Mouse (Mus musculus) embryonic facial prominence, embryonic 13.5 days (tissue): ENCODE data around the gene Mrpl47. TPM values are rescaled to one million over a fixed set of nuclear protein-coding genes. Genes with fewer than 3 reads are reported as not detected.
"Not testable (repeated sequence)": the region's sequence is repeated elsewhere in the genome, so short reads cannot be mapped to it uniquely, and the experiment has no call there.

ENCODE experiments used
- ATAC-seq: fragments of 200-750 bp; cut with Nextera tagmentation; 2 replicates; pipeline ENCODE4 v1.8.0; 2017; ENCODE audit warnings: low read depth; ENCODE audit not compliant: insufficient number of reproducible peaks, insufficient read depth, low FRiP score, low TSS enrichment
- H3K27ac ChIP-seq: fragments of 300-500 bp; sonication (generic); 2 replicates; pipeline ENCODE4 v1.5.1; 2015; ENCODE audit warnings: moderate library complexity, mild to moderate bottlenecking, inconsistent platforms
- H3K27me3 ChIP-seq: fragments of 300-500 bp; sonication (generic); 2 replicates; pipeline ENCODE4 v1.6.1; 2015; ENCODE audit warnings: mild to moderate bottlenecking, inconsistent platforms
- H3K36me3 ChIP-seq: fragments of 300-500 bp; sonication (generic); 2 replicates; pipeline ENCODE4 v1.6.1; 2015; ENCODE audit warnings: mild to moderate bottlenecking, inconsistent platforms
- H3K4me1 ChIP-seq: fragments of 300-500 bp; sonication (generic); 2 replicates; pipeline ENCODE4 v1.6.1; 2015; ENCODE audit warnings: inconsistent platforms
- H3K4me2 ChIP-seq: fragments of 300-500 bp; sonication (generic); 2 replicates; pipeline ENCODE4 v1.6.1; 2015; ENCODE audit warnings: moderate library complexity, mild to moderate bottlenecking, inconsistent platforms
- H3K4me3 ChIP-seq: fragments of 300-500 bp; sonication (generic); 2 replicates; pipeline ENCODE4 v1.5.1; 2015; ENCODE audit warnings: mild to moderate bottlenecking, inconsistent platforms
- H3K9ac ChIP-seq: fragments of 300-500 bp; sonication (generic); 2 replicates; pipeline ENCODE4 v1.6.1; 2015; ENCODE audit warnings: mild to moderate bottlenecking, inconsistent platforms
- H3K9me3 ChIP-seq: fragments of 300-500 bp; sonication (generic); 2 replicates; pipeline ENCODE4 v1.6.1; 2016; ENCODE audit warnings: inconsistent platforms
- WGBS: fragments of 180-500 bp; shearing (Covaris S2); methylation state at CpG from one replicate; pipeline ENCODE4 v1.1.7; 2015; ENCODE audit warnings: mixed read lengths; 5-methylcytosine and 5-hydroxymethylcytosine counted together
- polyA plus RNA-seq: library from polyadenylated mRNA; unstranded; fragments of >200 nt; fragmentation: Nextera tagmentation; extraction: Ambion mirVana; gene quantifications from 2 replicates; pipeline ENCODE4 v1.2.1, GENCODE M21; 2015

Gene Mrpl47
- polyA plus RNA-seq, 1 experiment from 2014 or later: 35.8 TPM

DNA sequence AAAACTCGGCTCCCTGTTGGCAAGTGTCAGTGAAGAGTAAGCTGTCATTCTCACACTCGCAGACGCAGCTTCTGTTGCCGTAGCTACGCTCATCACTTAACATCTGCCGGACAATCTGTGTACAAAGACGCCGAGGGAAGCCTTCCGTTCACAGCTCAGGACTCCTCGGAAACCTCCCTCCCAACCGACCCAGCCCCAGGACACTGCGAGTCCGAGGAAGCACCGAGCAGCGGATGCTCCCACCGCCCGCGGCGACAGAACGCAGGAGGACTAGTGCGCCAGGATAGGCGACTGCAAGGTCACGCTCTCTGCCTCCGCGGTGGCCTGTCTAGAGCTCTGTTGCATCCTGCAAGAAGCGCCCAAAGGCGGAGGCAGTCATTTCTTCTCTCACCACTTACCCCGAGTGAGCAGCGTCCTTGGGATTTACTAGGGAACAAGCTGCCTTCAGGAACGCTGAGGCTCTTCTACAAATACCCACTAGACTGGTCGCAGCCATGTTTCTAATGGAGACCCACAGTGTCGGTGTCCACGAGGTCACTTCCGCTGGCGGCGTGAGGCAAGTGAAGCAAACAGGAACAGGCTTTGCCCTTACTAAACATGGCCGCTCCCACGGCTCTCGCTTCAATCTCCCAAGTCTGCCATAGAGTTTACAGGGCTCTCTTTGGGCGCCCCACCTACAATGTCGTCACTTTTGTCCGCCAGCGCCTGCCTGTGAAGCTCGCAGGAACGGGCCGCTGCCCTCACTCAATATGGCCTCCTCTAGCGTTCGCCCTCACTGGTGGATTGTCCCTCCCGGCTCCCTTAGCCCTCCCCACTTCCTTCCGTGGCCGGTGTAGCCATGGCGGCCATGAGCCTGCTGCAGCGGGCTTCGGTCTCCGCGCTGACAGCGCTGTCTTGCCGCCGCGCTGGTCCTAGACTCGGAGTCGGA is 897 bp downstream of the Mrpl47 start, which contains the start of gene Ndufb5:
Gene Ndufb5, plus strand, starts transcription at position 747 of the 928 bp plus-strand sequence.
- Histone ChIP-seq H3K36me3 (peaks cover 25% of the 10 kb centered on the region), H3K4me3 (peak within 1 kb of the TSS; percentile 96), H3K9ac (peak within 1 kb of the TSS; percentile 90), H3K4me1 (peaks cover 15% of the 10 kb centered on the region), H3K9me3 (no peaks in the 10 kb centered on the region), H3K27me3 (no peaks in the 10 kb centered on the region), H3K27ac (peak within 1 kb of the TSS; percentile 78), H3K4me2 (peak within 1 kb of the TSS; percentile 80)
- under 1% methylated on average over 62 of the region's 62 CpGs for WGBS
- peak; percentile 96 for ATAC-seq

DNA sequence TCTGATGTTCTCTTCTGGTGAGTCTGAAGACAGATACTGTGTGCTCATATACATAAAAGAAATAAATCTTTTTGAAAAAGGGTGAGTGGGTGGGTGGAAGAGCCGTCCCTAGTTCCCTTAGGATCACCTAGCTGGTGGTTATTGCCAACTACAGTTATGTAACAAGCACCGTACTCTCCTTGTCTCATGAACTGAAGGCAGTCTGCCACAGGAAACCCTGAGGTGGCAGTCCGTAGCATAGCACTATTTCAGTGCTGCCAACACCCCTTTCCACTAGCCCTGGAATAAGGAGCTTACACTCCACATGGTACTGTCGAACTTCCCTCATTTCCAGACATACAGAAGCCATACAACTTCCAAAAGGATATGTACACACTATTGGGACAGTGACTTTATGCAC is 9.5 kb downstream of the Mrpl47 start:
- no peak overlapping the region for H3K4me2 ChIP-seq
- 87% methylated on average over 4 of the region's 4 CpGs for WGBS
- no peak overlapping the region for H3K27ac ChIP-seq
- H3K36me3 ChIP-seq: peaks cover 90% of the 10 kb centered on the region
- no peaks in the 10 kb centered on the region for H3K27me3 ChIP-seq
- H3K9me3 ChIP-seq: no peaks in the 10 kb centered on the region
- H3K4me3 ChIP-seq: no peak overlapping the region
- no peaks in the 10 kb centered on the region for H3K4me1 ChIP-seq
- ATAC-seq: no peak
- H3K9ac ChIP-seq: no peak overlapping the region

DNA sequence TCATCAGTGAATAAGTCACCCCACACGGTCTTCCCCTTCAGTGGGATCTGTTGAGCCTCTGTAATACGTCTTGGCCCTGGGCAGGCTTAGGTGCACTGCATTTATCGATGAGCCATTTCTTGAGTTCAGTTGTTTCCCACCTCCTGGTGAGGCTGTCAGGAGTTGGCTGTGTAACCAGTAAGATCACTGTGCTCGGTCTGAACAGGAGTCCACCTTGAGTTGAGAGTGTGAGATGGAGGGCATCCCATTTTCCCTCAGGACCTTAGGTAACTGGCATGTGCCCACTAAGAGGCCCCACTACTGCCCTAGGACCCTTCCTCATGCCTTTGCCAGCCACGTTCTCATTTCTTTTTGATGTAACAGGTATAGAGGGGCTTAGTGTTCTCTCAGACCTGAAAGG is 11.5 kb downstream of the Mrpl47 start:
- no peak for ATAC-seq
- H3K9me3 ChIP-seq: no peaks in the 10 kb centered on the region
- WGBS: 84% methylated on average over 5 of the region's 5 CpGs
- peaks cover 92% of the 10 kb centered on the region for H3K36me3 ChIP-seq
- no peaks in the 10 kb centered on the region for H3K4me1 ChIP-seq
- H3K9ac ChIP-seq: no peak overlapping the region
- H3K27ac ChIP-seq: no peak overlapping the region
- H3K4me3 ChIP-seq: no peak overlapping the region
- H3K4me2 ChIP-seq: no peak overlapping the region
- no peaks in the 10 kb centered on the region for H3K27me3 ChIP-seq

DNA sequence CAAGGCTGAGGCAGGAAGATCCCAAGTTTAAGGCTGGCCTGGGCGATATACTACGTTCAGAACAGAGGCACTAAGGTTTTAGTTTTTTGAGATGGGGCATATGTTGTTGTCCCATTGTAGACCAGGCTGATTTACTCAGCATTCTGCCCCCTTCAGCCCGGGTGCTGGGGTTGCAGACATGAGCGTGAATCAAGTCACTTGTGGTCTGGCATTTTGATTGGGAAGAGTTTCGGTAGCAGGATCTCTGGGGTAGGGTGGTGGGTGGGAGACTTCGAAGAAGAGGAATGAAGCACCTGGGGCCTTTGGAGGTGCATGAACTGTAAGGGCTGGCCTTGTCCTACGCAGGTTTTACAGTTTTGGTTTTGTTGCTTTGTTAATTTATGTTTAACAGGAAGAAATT is 13.2 kb downstream of the Mrpl47 start:
- WGBS: 93% methylated on average over 7 of the region's 7 CpGs
- no peak for ATAC-seq
- H3K4me2 ChIP-seq: no peak overlapping the region
- H3K4me1 ChIP-seq: no peaks in the 10 kb centered on the region
- no peak overlapping the region for H3K4me3 ChIP-seq
- H3K27me3 ChIP-seq: no peaks in the 10 kb centered on the region
- no peak overlapping the region for H3K9ac ChIP-seq
- no peak overlapping the region for H3K27ac ChIP-seq
- H3K9me3 ChIP-seq: no peaks in the 10 kb centered on the region
- H3K36me3 ChIP-seq: peaks cover 92% of the 10 kb centered on the region

DNA sequence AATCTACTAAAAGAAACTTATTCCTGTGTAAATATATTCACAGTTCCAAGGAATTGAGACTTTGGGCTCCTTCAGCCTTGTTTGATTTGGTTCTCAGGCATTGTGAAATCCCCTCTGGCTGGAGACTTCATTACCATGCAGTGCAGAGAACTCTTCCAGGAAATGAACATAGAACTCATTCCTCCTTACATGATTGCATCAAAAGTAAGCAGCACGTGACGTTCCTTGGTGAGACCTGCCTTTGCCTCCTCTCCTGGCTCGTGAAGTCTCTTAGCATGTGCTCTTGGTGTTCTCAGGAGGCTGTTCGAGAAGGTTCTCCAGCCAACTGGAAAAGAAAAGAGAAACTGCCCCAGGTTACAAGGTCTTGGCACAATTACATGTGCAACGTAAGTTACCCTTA is 19.1 kb downstream of the Mrpl47 start:
- Histone ChIP-seq H3K4me2 (no peak overlapping the region), H3K36me3 (peaks cover 95% of the 10 kb centered on the region), H3K9ac (no peak overlapping the region), H3K9me3 (no peaks in the 10 kb centered on the region), H3K4me3 (no peak overlapping the region), H3K4me1 (no peaks in the 10 kb centered on the region), H3K27ac (no peak overlapping the region), H3K27me3 (no peaks in the 10 kb centered on the region)
- no peak for ATAC-seq
- 94% methylated on average over 5 of the region's 5 CpGs for WGBS

DNA sequence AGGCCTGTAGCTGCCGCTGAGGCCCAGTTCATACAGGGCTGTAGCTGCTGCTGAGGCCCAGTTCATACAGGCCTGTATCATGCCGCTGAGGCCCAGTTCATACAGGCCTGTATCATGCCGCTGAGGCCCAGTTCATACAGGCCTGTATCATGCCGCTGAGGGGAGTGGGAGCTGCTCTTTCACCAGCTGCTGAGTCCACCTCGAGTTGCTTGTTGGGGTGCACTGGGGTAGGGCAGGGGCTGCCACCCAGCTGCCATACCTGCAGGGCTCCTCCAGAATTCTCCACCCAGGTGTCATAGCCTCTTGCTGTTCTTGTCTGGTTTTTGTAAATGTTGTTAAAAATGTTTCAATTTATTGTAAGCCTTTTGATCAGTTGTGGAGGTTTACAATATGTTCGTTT is 20.0 kb downstream of the Mrpl47 start:
- H3K27me3 ChIP-seq, H3K9me3 ChIP-seq, ATAC-seq, H3K4me3 ChIP-seq, H3K4me2 ChIP-seq, H3K9ac ChIP-seq, H3K27ac ChIP-seq, H3K4me1 ChIP-seq: not testable (repeated sequence)
- WGBS: 88% methylated on average over 6 of the region's 6 CpGs
- H3K36me3 ChIP-seq: peaks cover 95% of the 10 kb centered on the region

DNA sequence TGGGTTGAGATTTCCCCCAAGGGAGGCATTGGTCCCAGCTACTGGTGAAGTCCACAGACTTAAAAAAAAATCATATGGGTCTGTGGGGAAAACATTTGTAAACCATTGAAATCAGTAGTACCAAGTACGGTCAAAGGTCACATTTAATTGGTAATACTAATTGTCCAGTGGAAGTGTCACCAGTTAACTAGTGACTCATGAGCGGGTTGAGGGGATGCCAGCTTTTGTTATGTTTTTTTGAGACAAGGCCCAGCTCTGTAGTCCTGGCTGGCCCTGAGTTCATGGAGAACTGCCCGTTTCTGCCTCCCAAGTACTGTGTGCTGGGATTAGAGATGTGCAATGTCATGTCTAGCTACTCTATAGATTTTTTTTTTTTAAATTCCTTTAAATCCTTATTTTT is 23.7 kb downstream of the Mrpl47 start:
- Histone ChIP-seq H3K9ac (no peak overlapping the region), H3K9me3 (no peaks in the 10 kb centered on the region), H3K4me1 (peaks cover 6% of the 10 kb centered on the region; the same call in 1 of the 2 replicates), H3K27me3 (no peaks in the 10 kb centered on the region), H3K4me2 (no peak overlapping the region), H3K27ac (no peak overlapping the region), H3K4me3 (no peak overlapping the region), H3K36me3 (peaks cover 69% of the 10 kb centered on the region)
- WGBS: 87% methylated on average over 3 of the region's 3 CpGs
- no peak for ATAC-seq

DNA sequence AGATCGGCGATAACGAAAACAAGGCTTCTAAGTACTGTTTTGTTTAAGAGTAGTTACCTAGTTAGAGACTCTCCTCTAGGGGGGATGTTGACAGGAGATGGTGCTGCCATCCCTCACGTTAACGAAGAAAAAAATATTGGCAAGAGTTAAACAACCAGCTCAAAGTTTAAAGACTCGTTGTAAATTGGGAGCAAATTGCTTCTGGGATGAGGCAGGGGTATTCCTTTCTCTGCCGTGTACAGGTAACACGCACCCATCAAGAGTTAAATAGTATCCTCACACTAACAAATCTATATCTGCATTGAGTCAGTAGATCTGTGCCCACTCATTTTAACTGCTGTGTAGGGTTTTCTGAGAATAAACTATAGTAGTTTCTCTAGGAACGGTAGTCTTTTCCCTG is 28.0 kb downstream of the Mrpl47 start:
- H3K4me2 ChIP-seq: peak overlapping the region; percentile 77
- 6% methylated on average over 9 of the region's 9 CpGs for WGBS
- H3K27ac ChIP-seq: peak overlapping the region; percentile 91
- no peaks in the 10 kb centered on the region for H3K27me3 ChIP-seq
- peak overlapping the region; percentile 97 for H3K9ac ChIP-seq
- H3K9me3 ChIP-seq: no peaks in the 10 kb centered on the region
- H3K36me3 ChIP-seq: peaks cover 28% of the 10 kb centered on the region
- ATAC-seq: no peak
- H3K4me1 ChIP-seq: peaks cover 6% of the 10 kb centered on the region; the same call in 1 of the 2 replicates
- H3K4me3 ChIP-seq: peak overlapping the region; percentile 92

DNA sequence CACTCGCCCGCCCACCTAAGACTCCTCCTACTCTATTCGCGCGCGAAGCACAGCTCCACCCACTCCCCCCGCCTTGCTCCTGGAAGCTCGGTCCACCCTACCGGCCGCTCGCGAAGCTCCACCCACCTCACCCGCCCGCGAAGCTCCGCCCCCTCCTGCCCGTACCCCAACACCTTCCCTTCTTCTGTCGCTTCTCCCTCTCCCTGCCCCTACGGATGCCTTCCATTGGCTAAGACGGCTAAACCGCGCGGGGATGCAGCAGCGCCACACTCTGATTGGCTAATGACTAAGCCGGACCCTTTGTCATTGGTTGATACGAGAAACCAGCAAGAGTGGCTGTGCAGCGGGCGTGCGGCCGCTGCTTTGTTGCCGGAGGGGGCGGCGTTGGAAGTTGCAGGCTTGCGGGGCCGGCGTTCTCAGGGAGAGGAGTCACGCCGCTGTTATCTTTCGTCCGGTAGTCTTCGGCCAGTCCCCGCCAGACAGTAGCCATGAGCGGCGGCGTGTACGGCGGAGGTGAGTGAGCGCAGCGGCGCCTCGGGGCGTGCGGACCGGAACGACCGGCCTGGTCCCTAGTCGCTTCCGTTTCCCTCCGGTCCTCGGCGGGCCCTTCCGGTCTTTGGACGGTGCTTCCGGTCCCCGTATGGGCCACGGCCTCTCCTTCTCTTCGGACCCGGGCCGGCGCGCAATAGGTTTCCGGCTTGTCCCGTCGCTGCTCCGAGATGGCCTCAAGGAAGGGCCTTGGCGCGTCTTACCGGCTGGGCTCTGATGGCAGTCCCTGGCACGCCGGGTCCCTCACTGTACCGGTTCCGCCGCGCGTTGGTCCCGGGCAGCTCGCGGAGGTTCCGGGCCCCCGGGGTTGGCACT is 28.8 kb downstream of the Mrpl47 start:
- H3K27ac ChIP-seq: peak overlapping the region; percentile 91
- peak; percentile 100 for ATAC-seq
- peaks cover 6% of the 10 kb centered on the region; the same call in 1 of the 2 replicates for H3K4me1 ChIP-seq
- peak overlapping the region; percentile 77 for H3K4me2 ChIP-seq
- H3K27me3 ChIP-seq: no peaks in the 10 kb centered on the region
- H3K36me3 ChIP-seq: peaks cover 20% of the 10 kb centered on the region
- H3K4me3 ChIP-seq: peak overlapping the region; percentile 92
- WGBS: under 1% methylated on average over 90 of the region's 90 CpGs
- H3K9ac ChIP-seq: peak overlapping the region; percentile 97
- no peaks in the 10 kb centered on the region for H3K9me3 ChIP-seq

DNA sequence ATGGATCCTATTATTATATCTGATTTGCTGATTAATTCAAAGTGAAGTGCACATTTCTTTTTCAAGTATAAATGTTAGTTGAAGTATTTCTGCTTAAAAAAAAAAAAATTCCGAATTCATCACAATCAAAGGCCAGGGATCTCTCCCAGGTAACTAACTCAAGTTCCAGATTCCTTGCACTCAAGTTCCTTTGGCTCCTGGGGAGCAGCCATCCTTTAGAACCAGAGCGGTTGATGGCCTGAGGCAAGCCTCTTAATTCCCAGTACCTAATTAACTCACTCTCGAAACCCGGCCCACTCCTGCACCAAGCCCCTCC is 29.4 kb downstream of the Mrpl47 start:
- no peaks in the 10 kb centered on the region for H3K9me3 ChIP-seq
- no peaks in the 10 kb centered on the region for H3K27me3 ChIP-seq
- H3K4me3 ChIP-seq: peak overlapping the region; percentile 92
- no peak overlapping the region for H3K27ac ChIP-seq
- WGBS: 2% methylated on average over 4 of the region's 4 CpGs
- no peak overlapping the region for H3K9ac ChIP-seq
- H3K4me2 ChIP-seq: peak overlapping the region; percentile 77
- H3K4me1 ChIP-seq: peaks cover 6% of the 10 kb centered on the region; the same call in 1 of the 2 replicates
- peaks cover 14% of the 10 kb centered on the region for H3K36me3 ChIP-seq
- ATAC-seq: no peak

DNA sequence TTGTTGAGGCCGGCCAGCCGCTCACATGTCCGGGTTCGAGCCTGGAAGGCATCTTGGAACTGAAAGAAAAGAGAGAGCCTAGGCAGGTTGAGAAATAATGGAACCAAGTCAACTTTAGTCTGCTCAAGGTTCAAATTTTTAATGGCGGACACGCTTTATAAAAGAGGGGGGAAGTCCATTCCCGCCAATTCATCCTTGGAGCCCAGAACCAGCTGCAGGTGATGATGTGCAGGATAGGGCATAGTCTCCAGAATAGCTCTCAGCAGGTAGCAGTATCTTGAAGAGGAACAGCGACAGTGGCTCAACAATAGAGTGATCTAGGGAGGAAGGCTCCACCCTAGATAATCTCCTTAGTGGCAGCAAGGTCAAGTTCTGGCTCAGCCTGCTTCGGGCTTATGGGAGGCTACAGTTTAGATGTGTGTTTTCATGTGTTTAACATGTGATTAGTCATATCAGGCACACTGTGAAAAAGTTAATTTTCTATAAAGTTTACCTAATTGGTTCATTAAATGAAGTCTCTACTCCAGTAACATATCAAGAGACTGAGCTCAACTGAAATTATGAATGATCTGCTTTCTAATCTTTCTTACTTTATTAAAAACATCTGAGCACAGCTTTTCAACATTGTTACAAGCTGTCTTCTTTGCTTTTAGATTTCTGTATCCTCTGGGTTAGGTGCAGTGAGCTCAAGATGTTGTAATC is 31.6 kb downstream of the Mrpl47 start, which contains the start of gene Actl6a:
Gene Actl6a, plus strand, starts transcription at position 652 of the 702 bp plus-strand sequence.
- WGBS: 82% methylated on average over 9 of the region's 9 CpGs
- not testable (repeated sequence) for H3K4me2 ChIP-seq

More for the DNA sequence above, 31.6 kb downstream of the Mrpl47 start, which contains the start of gene Actl6a:
- H3K9ac ChIP-seq, H3K9me3 ChIP-seq, H3K36me3 ChIP-seq, H3K27me3 ChIP-seq, H3K4me3 ChIP-seq, H3K4me1 ChIP-seq, ATAC-seq, H3K27ac ChIP-seq: not testable (repeated sequence)
